Mouse (Mus musculus): Measurements from ENCODE around the gene Inpp5e. TPM values are rescaled to one million over a fixed set of nuclear protein-coding genes. Genes with fewer than 3 reads are reported as not detected.

Gene Inpp5e
- total RNA-seq, 4 experiments from 2014 or later, result 23.8 to 29.1 (median 25.7) TPM

DNA sequence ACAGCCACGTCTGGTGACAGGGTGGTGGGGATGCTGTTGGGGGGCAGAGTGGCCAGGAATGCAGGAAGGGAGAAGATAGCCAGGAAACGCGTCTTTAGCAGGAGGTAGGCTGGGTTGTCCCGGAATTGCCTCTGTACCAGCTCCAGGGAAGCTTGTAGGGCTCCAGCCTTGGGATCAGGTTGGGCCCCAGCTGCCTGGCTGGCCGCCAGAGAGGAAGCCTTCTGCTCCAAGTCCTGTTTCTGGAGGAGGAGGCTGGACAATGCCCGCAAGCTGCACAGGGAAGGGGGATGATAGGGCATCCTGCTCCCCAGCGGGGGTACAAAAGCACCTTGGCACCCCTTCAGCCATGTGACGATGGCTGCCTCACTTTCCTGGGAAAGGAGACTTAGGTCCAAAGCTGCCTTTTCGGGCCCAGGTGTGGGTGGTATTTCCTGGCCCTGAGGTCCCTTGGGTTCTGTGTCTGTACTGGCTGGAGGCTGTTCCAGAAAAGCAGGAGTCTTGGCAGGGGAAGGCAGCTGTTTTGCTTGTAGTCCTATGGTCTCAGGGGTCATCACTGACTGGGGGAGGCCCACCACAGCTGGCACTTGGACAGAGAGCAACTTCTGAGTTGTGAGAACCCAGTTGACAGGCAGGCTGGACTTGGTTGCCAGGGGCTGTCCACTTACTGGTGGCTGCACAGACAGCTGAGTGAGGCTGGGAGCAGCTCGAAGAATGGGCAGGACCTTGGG lies 44.1 kb downstream of the Inpp5e start:
- DNase-seq (ENCODE audit: low spot score in 2 of 2), result no peak

DNA sequence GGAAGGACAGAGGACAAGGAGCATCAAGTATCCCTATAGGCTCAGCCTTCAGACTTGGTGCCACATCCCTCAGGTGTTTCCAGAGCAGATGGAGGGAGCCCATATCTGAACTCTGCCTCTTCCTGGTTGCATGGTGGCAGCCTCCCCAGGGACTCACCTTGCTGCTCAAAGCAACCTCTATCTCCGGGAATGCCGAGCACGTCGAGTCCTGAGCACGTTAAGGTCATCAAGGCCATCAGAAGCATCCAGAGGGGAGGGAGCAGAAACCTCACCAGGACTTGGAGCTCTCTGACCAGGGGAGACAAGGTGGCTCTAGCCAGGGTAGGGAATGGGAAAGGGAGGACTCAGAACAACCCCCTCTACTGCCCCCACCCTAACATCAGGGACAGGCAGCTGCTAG lies 45.5 kb downstream of the Inpp5e start:
- DNase-seq (ENCODE audit: low spot score in 2 of 2), result no peak

DNA sequence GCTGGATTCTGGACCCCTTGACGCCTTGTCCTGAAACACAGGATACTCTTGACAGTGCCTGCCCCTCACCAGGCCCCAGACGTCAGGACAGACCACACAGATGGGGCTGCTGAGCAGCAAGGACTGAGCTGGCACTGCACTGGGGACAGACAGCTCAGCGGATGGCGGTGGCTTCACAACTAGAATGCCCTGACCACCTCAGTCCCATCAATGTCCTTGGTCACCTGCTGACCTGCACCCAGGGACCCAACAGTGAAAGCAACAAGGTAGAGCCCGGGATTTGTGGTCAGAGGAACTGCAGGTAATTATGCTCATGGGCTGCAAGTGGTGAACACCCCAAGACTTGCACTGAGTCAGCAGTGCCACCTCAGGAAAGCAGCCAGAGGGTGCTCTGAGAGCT lies 46.0 kb downstream of the Inpp5e start:
- DNase-seq (ENCODE audit: low spot score in 2 of 2), result no peak

DNA sequence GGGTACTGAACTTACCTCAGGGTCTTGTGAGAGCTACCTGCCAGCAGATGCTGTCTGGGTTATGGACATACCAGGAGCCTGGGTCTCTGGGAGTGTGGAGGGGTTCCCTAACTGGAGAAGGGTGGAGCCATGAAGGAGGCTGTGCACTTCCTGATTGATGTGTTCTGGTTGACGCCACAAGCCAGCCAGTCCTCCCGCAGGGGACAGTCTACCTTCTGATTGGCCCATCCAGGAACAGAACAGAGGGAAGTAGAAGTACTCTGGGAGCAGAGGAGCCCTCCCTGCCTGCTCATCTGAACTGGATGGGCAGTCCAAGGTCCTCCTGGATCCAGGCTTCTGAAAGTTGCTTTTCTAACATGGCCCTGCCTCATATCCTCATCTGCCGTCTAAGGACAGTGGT lies 48.2 kb downstream of the Inpp5e start, which contains the start of gene Card9:
Gene Card9 (minus strand): TSS at position 147 of the 400 bp plus-strand sequence.
- no peak for DNase-seq (ENCODE audit: low spot score in 2 of 2)

DNA sequence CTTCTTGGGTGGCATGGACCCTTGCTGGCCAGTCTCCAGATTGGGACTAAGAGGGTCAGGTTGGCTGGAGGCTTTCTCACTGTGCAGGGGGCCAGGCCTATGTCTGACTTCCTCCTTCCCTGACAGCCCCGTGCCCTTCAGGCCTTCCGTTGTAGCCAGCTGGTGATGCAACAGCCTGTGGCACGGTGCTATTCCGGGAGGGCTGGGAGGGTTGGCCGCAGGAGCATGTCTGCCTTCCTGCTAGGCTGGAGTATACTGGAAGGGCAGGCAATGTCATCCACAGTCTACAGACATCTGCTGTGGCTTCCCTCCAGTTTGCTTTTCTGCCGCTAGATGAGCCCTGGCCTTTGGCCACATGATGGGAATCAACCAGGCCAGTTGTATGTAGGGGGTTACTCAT lies 49.0 kb downstream of the Inpp5e start:
- DNase-seq (ENCODE audit: low spot score in 2 of 2), result no peak

DNA sequence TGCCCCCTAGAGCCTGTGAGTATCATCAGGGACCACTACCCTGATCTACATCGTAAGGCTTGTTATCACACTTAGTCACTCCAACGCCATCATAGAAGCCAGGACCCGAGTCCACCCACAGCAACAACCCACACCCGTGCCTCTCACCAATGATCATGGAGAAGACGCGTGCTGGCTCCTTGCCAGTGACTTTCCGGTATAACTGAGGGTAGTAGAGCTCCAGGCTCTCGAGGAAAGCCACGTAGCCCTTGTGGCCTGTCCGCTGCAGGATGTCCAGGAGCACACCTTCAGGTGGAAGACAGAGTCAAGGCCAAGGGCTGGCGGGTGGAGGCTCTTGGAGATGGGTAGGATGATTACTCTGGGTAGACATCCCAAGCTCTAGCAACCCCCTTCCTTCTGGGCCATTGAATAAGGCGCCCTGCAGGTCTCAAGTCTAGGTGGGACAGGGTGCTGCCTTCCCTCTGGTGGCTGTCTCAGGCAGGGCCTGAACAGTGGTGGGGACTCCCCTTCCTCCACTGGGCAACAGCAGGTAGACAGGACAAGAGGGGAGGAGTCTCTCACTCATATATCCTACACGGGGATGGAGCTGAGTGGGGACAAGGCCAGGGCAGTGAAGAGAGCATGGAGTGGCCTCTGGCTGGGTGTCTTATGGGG lies 50.2 kb downstream of the Inpp5e start:
- DNase-seq (ENCODE audit: low spot score in 2 of 2), result no peak

DNA sequence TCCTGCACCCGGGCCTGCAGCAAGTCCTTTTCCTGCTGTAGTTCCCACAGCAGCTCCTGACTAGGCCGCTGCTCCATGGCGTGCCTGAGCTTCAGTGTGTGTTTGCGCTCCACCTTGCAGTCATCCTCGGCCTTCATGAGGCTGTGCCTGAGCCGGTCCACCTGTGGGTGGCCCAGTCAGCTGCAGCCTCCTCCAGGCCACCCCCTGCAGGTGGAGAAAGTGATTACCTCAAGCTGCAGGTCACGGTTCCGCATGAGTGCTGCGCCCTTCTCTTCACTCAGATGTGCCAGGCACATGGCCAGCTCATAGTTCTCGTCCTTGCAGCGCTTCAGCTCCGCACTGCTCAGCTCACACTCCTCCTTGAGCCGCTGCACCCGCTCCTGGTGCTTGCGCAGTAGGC lies 51.5 kb downstream of the Inpp5e start:
- DNase-seq (ENCODE audit: low spot score in 2 of 2), result no peak

DNA sequence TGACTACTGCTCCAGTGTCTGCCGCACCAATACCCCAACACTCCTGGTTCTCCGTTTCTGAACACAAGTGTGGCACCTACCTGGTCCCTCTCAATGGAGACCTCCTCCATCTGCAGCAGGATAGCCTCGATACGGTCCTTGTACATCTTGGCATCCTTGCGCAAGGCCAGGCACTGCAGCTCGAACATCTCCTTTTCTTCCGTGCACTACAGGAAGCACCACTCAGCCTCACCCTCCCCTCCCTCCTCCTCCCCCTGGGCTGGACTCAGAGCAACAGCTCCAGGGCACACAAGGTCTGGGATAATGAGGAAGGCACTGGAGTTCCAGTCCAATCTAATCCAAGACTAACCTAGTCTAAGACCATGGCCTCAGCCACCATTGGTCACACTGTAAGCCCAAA lies 52.3 kb downstream of the Inpp5e start:
- no peak for DNase-seq (ENCODE audit: low spot score in 2 of 2)

DNA sequence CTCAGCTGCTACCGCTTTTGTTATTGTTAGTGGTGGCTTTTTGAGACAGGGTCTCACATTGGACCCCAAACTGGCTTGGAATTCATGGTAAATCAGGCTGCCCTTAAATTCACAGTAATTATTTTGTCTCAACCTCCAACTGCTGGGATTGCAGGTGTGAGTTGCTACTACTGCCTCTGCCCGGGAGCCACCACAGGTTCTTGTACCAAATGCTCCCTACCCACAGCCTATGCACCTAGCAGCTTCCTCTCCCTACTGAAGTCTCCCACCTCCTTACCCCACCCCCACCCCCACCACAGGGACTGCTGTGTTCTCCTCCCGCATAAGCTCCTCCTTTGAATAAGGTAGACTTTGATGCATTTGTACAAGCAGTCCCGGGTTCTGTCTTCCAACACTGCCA lies 52.8 kb downstream of the Inpp5e start:
- DNase-seq (ENCODE audit: low spot score in 2 of 2), result no peak

DNA sequence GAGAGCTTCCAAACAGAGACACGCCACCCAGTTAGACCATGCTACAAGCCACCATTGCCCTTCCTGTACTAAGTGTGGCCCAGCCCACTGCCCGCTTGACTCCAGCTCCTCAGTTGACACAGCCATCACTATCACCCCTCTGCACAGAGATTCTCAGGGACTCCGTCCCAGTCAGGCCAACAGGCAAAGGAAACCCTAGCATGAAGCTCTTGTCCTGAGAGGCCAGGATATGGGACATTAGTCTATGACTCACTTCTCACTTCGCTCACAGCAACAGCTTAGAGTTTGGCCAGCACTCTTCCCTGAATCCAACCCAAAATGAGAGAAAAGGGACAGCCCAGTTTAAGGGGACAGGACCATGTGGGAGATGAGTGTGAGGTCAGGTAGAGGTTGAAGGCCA lies 54.6 kb downstream of the Inpp5e start:
- DNase-seq (ENCODE audit: low spot score in 2 of 2), result no peak

DNA sequence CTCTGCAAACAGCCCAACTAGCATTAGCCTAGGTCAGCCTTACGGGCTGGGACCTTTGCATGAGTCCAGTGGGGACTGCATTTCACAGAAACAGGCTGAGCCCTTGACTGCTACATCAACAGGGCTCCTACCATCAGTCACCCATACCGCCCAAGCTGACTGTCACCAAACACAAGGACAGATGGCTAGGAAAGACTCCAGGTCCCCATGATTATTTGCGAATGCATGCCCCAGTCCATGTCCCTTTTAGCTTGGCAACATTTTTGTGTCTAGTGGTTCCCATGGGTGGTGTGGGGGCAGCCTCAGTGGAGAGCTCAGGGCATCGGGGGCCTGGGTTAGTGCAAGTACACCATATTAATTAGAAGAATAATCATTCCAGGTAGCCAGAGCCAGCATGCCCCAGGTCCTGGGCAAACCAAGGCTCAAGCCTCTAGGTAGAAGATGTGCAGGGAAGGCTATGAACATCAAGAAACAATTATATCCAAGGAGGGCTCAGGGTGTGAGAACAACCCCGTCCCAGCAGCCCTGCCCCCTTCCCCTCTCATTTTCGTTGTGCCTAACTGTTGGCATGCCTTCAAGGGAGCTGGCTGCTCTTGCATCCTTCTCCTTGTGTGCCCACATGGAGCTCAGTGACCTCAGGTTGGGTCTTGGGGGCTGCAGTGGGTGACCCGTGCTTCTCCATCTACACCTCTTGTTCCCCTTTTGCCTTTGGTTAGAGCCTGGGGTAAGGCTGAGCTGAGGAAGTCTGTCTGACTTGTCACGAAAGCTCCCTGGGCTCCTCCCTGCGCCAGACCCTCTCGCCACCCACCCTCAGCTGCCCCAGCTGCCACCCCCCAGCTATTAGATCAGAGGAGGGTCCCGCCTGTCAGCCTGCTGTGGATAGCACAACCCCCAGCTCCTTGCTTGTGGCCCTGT lies 55.7 kb downstream of the Inpp5e start:
- no peak for DNase-seq (ENCODE audit: low spot score in 2 of 2)

DNA sequence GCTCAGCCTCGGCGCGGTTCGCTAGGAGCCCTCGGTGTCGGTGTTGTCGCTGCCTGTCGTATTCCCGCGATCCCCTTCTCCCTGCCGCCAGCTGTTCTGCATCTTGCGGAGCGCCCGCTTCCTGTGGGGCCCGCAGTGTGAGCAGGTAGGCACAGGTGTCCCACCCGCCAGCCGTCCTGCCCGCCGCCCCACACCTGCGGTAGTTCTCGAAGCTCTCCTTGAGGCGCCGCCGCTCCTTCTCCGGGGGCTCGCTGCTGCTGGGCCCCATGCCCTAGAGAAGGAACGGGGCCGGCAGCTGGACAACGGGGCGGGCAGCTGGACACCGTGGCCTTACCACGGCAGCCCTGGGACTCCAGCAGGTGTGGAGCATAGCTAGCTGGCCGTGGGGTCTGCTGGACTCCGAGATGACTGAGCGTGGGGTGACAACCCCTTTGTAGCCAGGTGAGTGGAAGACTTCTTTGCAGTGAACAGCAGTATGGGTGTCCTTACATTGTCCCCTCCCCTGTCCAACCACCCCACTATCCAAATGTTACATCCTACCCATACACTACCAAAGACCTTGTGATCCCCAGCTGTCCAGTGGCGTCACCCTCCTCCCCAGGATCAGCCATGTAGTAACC lies 56.6 kb downstream of the Inpp5e start:
- DNase-seq (ENCODE audit: low spot score in 2 of 2), result no peak

DNA sequence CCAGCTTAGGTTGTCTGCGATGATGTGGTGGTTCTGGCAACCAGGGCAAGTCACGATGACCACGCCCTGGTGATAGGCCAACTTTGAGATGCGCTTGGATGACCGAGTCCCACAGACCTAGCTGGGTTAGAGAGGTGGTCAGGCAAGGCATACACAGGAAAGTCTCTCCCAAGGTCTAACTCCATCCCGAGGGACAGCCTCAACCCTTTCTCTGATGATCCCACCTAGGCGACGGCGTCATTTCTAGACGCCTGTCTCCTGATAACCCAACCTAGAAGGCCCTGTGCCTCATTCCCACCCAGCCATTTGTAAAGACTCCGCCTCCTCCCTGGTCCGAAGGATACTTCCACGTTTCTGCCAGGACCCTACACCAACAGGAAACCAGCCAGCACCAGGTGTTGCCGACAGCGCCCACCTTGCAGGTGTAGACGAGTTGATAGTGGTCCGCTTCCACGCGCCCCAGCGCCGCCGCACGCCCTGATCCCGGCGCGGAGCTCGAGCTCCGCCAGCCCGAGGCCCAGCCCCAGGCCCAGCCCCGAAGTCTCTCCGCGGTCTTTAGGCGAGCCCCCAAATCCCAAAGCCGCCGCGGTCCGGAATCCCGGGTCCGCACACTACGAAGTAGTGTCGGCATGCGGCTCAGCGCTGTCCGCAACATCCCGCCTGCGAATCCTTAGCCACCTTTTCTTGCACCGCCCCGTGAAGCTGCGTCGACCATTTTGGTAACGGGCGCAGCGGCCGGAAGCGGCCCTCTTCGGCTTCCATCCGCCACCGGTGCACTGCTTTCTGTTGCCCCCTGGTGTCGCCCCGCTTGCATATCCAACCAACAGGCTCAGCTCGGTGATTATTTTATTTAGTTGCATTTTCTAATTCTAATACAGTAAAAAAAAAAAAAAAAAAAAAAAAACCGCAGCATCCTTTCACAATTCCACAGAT lies 57.4 kb downstream of the Inpp5e start, which contains the start of gene Dnlz:
Gene Dnlz (minus strand): TSS at position 753 of the 933 bp plus-strand sequence.
- peak; percentile 89 to 90 for DNase-seq (ENCODE audit: low spot score in 2 of 2)

DNA sequence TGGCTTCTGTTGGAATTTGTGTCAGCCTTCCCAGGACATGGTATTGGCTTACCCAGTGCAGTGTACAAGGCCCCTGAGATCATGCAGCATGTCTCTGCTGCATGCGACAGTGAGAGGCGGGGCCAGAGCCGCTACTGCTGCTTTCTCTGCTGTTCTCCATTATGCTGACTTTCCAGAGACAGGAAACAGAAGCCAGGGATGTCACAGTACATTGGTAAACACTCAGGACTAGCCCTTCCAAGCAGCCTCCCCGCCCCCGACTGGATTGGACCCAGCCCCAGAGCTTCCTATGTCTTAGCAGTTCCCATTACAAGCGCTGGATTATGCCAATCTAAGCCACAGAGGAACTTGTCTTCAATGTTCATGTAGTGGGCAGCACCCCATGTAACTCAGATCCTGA lies 60.8 kb downstream of the Inpp5e start:
- no peak for DNase-seq (ENCODE audit: low spot score in 2 of 2)

Other genes with a start within 250 kb of the Inpp5e start
- under 1 TPM in 3 of 4 experiments, not detected in 1; 0.21 to 0.42 (median 0.22) TPM for gene Lhx3, start 200.9 kb downstream of the Inpp5e start, total RNA-seq (2022)
- gene Qsox2, start 171.7 kb downstream of the Inpp5e start, total RNA-seq (2022), result 10 to 100 TPM; 23.1 to 26.6 (median 25.7) TPM
- 1 to 10 TPM; 6.0 to 6.7 (median 6.4) TPM for gene Ccdc187, start 114.6 kb downstream of the Inpp5e start, total RNA-seq (2022)
- gene Gpsm1, start 93.7 kb downstream of the Inpp5e start, total RNA-seq (2022), result 10 to 100 TPM; 58.9 to 66.8 (median 60.5) TPM
- gene Dnlz, start 57.1 kb downstream of the Inpp5e start, total RNA-seq (2022), result 10 to 100 TPM; 24.5 to 27.8 (median 26.1) TPM
- gene Card9, start 48.3 kb downstream of the Inpp5e start, total RNA-seq (2022), result 1 to 10 TPM; 1.6 to 3.9 (median 3.0) TPM
- gene Snapc4, start 28.6 kb downstream of the Inpp5e start, total RNA-seq (2022), result 10 to 100 TPM; 52.6 to 88.3 (median 75.3) TPM
- gene Entr1, start 19.9 kb downstream of the Inpp5e start, total RNA-seq (2022), result 100 to 1,000 TPM; 130 to 136 (median 133) TPM
- 10 to 100 TPM; 90.0 to 96.3 (median 92.2) TPM for gene Pmpca, start 19.9 kb downstream of the Inpp5e start, total RNA-seq (2022)
- gene Sec16a, start 36.0 kb upstream of the Inpp5e start, total RNA-seq (2022), result 10 to 100 TPM; 41.2 to 50.9 (median 43.0) TPM
- gene Notch1, start 107.5 kb upstream of the Inpp5e start, total RNA-seq (2022), result 10 to 100 TPM; 23.3 to 28.8 (median 26.6) TPM
- 10 to 100 TPM; 63.8 to 88.2 (median 66.2) TPM for gene Egfl7, start 170.8 kb upstream of the Inpp5e start, total RNA-seq (2022)
- gene Gm20532, start 177.4 kb upstream of the Inpp5e start, total RNA-seq (2022), result not detected
- gene Agpat2, start 195.2 kb upstream of the Inpp5e start, total RNA-seq (2022), result 1 to 10 TPM; 1.5 to 3.9 (median 3.6) TPM
- 10 to 100 TPM; 69.1 to 74.8 (median 73.2) TPM for gene Fam69b, start 219.3 kb upstream of the Inpp5e start, total RNA-seq (2022)